Mouse (Mus musculus): Measurements from ENCODE around the gene Pla2g3. TPM values are rescaled to one million over a fixed set of nuclear protein-coding genes. Genes with fewer than 3 reads are reported as not detected.

Gene Pla2g3
- polyA plus RNA-seq, 1 experiment from 2014 or later = 0.05 TPM

DNA sequence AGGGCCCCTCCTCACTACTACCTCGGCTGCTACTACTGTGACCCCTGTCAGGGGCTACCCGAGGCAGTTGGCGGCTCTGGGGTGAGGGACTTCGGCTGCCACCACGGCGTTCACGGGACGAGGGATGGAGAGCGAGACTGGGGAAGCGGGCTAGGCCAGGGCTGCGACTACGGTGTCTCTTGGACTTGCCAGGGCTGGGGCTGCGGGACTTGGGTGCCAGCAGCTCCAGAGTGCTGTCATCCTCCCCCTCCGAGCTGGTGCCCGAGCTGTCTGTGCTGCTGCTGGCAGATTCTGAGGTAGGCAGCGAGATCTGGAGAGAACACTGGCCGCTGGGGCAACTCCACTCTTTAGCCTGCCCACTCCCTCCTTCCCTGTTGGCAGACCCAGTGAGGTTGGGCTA lies 6.8 kb downstream of the Pla2g3 start:
- WGBS (ENCODE audit: insufficient replicate concordance) = 80% methylated on average over 17 of the region's 17 CpGs
- no peak for ATAC-seq (ENCODE audit: low read depth)
- no peak overlapping the region for H3K9ac ChIP-seq

GRCm38 (mm10) chr11:3495496-3495895 lies 7.4 kb downstream of the Pla2g3 start:
- Histone ChIP-seq H3K27ac (no peak overlapping the region), H3K4me2 (no peak overlapping the region), H3K36me3 (no peaks in the 10 kb centered on the region), H3K9ac (no peak overlapping the region), H3K4me3 (replicated peaks) (no peak overlapping the region), H3K27me3 (no peaks in the 10 kb centered on the region), H3K4me1 (replicated peaks) (0 out of 2 replicates have a peak, but pooled peaks cover 7% of the 10 kb centered on the region), H3K9me3 (replicated peaks) (no peaks in the 10 kb centered on the region)
- DNase-seq (no peak), ATAC-seq (ENCODE audit: low read depth) (no peak)
- WGBS (ENCODE audit: insufficient replicate concordance) = 57% methylated on average over 14 of the region's 14 CpGs

More for the DNA sequence above, 6.8 kb downstream of the Pla2g3 start:
- Histone ChIP-seq H3K4me3 (replicated peaks) (no peak overlapping the region), H3K27me3 (no peaks in the 10 kb centered on the region), H3K27ac (no peak overlapping the region), H3K4me1 (replicated peaks) (0 out of 2 replicates have a peak, but pooled peaks cover 7% of the 10 kb centered on the region), H3K9me3 (replicated peaks) (no peaks in the 10 kb centered on the region), H3K4me2 (no peak overlapping the region), H3K36me3 (no peaks in the 10 kb centered on the region)
- DNase-seq = no peak

- Histone ChIP-seq H3K27ac (no peak overlapping the region), H3K4me2 (no peak overlapping the region), H3K4me3 (replicated peaks) (no peak overlapping the region), H3K9ac (no peak overlapping the region), H3K9me3 (replicated peaks) (no peaks in the 10 kb centered on the region), H3K27me3 (no peaks in the 10 kb centered on the region), H3K4me1 (replicated peaks) (0 out of 2 replicates have a peak, but pooled peaks cover 7% of the 10 kb centered on the region), H3K36me3 (no peaks in the 10 kb centered on the region)
- no peak for DNase-seq
- ATAC-seq (ENCODE audit: low read depth) = no peak
- 68% methylated on average over 5 of the region's 5 CpGs for WGBS (ENCODE audit: insufficient replicate concordance)
Observed at GRCm38 (mm10) chr11:3496756-3497155, 8.7 kb downstream of the Pla2g3 start.

DNA sequence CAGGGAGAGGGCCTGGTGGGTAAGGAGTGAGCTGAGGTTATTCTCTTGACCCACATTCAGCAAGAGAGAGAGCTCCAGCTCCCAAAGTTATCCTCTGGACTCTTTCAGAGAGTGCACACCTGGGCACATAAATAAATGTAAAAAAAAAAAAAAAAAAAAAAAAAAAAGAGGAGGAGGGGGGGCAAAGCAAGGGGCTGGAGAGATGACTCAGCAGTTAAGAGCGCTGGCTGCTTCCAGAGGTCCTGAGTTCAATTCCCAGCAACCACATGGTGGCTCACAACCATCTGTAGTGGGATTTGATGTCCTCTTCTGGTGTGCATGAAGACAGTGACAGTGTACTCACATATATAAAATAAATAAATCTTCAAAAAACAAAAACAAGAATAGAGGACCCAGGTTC lies 9.2 kb downstream of the Pla2g3 start:
- no peak for ATAC-seq (ENCODE audit: low read depth)
- 0 out of 2 replicates have a peak, but pooled peaks cover 7% of the 10 kb centered on the region for H3K4me1 ChIP-seq (replicated peaks)
- H3K27me3 ChIP-seq = peaks cover 4% of the 10 kb centered on the region; the same call in 1 of the 2 replicates
- no peak overlapping the region for H3K27ac ChIP-seq
- no peak overlapping the region for H3K9ac ChIP-seq
- H3K4me3 ChIP-seq (replicated peaks) = no peak overlapping the region
- WGBS (ENCODE audit: insufficient replicate concordance) = 71% methylated on average over 1 of the region's 1 CpGs
- H3K9me3 ChIP-seq (replicated peaks) = no peaks in the 10 kb centered on the region
- H3K36me3 ChIP-seq = no peaks in the 10 kb centered on the region
- DNase-seq = no peak
- H3K4me2 ChIP-seq = no peak overlapping the region

- no peak for DNase-seq
- no peak overlapping the region for H3K4me2 ChIP-seq
- WGBS (ENCODE audit: insufficient replicate concordance) = 69% methylated on average over 16 of the region's 17 CpGs
- no peak overlapping the region for H3K9ac ChIP-seq
- H3K36me3 ChIP-seq = no peaks in the 10 kb centered on the region
- no peaks in the 10 kb centered on the region for H3K4me1 ChIP-seq (replicated peaks)
- no peaks in the 10 kb centered on the region for H3K9me3 ChIP-seq (replicated peaks)
- H3K27ac ChIP-seq = no peak overlapping the region
- H3K4me3 ChIP-seq (replicated peaks) = no peak overlapping the region
- no peak for ATAC-seq (ENCODE audit: low read depth)
- peaks cover 7% of the 10 kb centered on the region; the same call in 1 of the 2 replicates for H3K27me3 ChIP-seq
Observed at GRCm38 (mm10) chr11:3502057-3502456, 14.0 kb downstream of the Pla2g3 start.

DNA sequence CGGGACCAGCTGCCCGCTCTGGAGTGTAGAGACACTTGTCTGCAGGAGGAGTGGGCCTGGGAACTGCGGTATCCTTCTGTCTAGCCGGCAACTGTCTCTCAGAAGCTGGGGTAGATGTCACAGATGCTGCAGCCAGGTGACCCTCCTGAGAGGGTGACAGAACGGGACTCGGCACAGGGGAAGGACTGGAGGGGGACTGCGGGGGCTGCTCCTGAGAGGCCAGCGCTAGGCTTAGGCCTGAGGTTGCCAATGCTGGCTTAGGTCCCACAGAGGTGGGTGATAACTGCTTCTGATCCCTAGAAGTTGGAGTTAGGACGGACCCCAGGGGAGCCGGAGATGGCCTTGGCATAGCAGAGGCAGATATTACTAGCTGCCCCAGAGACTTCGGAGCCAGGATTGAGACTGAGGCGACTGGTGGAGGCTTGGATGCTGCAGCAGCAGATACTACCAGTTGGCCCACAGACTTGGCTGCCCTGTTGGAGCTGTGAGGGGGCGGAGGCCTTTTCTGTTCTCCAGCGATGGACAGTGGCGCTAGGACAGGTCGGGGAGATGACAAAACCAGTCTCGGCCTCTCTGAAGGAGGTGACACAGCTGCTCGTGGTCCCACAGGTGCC lies 14.5 kb downstream of the Pla2g3 start:
- Histone ChIP-seq H3K4me1 (replicated peaks) (no peaks in the 10 kb centered on the region), H3K27ac (no peak overlapping the region), H3K9ac (no peak overlapping the region), H3K4me2 (no peak overlapping the region), H3K36me3 (no peaks in the 10 kb centered on the region), H3K4me3 (replicated peaks) (no peak overlapping the region), H3K9me3 (replicated peaks) (no peaks in the 10 kb centered on the region), H3K27me3 (peaks cover 7% of the 10 kb centered on the region; the same call in 1 of the 2 replicates)
- no peak for DNase-seq
- WGBS (ENCODE audit: insufficient replicate concordance) = 63% methylated on average over 18 of the region's 18 CpGs
- ATAC-seq (ENCODE audit: low read depth) = no peak

DNA sequence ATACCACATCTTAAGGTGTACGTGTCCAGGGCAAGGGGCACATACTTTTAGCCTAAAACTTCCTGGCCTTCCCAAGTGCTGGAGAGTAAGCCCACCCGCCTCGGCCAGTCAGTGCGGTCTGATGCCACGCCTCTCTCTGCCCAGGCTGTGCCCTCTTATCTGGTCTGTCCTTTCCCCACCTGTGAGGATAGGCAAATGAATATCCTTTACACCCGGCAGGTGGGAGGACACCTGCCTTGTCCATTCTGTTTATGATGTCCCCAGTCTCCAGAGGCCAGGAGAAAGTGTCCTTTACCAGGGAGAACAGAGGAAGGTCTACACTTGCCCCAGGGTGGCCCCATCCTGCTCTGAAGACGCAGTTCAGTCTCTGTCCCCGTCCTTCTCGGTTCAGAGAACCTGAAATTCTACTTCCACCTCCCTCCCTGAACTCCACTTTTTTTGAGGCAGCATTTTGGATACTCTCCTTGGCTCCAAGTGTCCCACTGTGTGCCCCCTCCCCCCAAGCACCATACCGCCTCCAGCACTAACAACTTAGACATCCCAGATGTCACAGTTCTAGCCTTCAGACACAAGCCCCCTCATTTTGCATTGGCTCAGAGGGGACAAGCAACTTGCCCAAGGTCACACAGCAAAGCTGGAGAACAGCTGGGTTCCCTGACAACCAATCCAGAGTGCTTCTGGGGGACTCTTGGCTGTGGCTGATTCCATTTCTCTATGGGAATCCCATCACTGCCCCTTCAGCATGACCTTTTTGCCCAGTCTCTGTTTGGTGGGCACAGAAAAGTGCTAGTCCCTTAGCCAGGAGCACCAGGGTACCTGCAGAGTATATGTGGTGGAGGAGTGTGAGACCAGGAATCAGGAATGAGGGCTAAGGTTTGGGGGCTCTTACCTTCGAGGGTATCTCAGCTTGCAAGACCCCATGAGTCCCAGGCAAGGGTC lies 15.9 kb downstream of the Pla2g3 start:
- Histone ChIP-seq H3K4me2 (no peak overlapping the region), H3K27me3 (peaks cover 7% of the 10 kb centered on the region; the same call in 1 of the 2 replicates), H3K9ac (no peak overlapping the region), H3K27ac (no peak overlapping the region), H3K36me3 (no peaks in the 10 kb centered on the region), H3K9me3 (replicated peaks) (no peaks in the 10 kb centered on the region), H3K4me1 (replicated peaks) (peaks cover 9% of the 10 kb centered on the region), H3K4me3 (replicated peaks) (no peak overlapping the region)
- ATAC-seq (ENCODE audit: low read depth) (no peak), DNase-seq (no peak)
- WGBS (ENCODE audit: insufficient replicate concordance) = 52% methylated on average over 11 of the region's 11 CpGs

DNA sequence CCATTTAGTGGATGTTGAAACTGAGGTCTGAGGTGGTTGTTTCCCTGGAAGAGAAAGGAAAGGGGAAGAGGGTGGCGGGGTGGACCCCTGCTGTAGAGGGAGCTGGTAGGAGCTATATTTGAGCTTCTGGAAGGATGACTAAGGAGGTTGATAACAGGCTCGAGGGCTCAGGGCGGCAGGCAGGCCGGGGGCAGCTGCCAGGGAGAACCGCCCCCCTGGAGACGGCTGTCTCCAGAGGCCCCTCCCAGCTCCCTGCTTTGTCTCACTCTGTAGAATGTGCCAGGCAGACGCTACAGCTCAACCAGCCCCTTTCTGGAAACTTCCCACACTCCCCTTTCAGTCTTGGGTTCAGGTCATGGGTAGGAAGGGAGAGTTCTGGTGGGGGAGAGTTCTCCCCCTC lies 20.1 kb downstream of the Pla2g3 start:
- Histone ChIP-seq H3K27ac (no peak overlapping the region), H3K9ac (no peak overlapping the region), H3K27me3 (no peaks in the 10 kb centered on the region), H3K36me3 (no peaks in the 10 kb centered on the region), H3K4me3 (replicated peaks) (no peak overlapping the region), H3K9me3 (replicated peaks) (no peaks in the 10 kb centered on the region), H3K4me1 (replicated peaks) (peaks cover 22% of the 10 kb centered on the region), H3K4me2 (no peak overlapping the region)
- no peak for DNase-seq
- WGBS (ENCODE audit: insufficient replicate concordance) = 12% methylated on average over 7 of the region's 7 CpGs
- no peak for ATAC-seq (ENCODE audit: low read depth)

- H3K36me3 ChIP-seq = no peaks in the 10 kb centered on the region
- no peak for DNase-seq
- H3K4me2 ChIP-seq = no peak overlapping the region
- H3K9me3 ChIP-seq (replicated peaks) = no peaks in the 10 kb centered on the region
- WGBS (ENCODE audit: insufficient replicate concordance) = 47% methylated on average over 8 of the region's 8 CpGs
- H3K4me1 ChIP-seq (replicated peaks) = peaks cover 28% of the 10 kb centered on the region
- no peak overlapping the region for H3K27ac ChIP-seq
- no peak overlapping the region for H3K9ac ChIP-seq
- no peak for ATAC-seq (ENCODE audit: low read depth)
- H3K27me3 ChIP-seq = no peaks in the 10 kb centered on the region
- no peak overlapping the region for H3K4me3 ChIP-seq (replicated peaks)
Observed at GRCm38 (mm10) chr11:3509181-3510085, 21.3 kb downstream of the Pla2g3 start.

DNA sequence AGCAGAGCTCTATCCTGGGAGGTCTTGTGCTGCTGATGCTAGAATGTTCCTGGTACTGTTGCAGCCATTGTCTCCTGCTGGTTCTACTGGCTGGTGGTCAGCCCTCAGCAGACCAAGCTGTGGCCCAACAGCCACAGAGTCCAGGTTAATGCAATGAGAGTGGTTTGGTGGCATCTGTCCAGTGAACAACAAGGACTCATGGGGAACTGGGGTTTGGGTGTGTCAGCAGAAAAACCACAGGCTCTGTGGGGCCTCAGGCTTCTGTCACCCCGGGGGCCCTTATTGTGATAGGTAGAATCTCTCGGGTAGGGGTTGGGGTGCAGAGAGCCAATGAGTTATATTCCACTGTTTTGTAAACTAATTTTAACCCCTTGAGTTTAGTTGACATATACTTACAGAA lies 22.2 kb downstream of the Pla2g3 start:
- no peak overlapping the region for H3K27ac ChIP-seq
- no peaks in the 10 kb centered on the region for H3K9me3 ChIP-seq (replicated peaks)
- DNase-seq (no peak), ATAC-seq (ENCODE audit: low read depth) (no peak)
- WGBS (ENCODE audit: insufficient replicate concordance) = 14% methylated on average over 2 of the region's 2 CpGs
- peaks cover 37% of the 10 kb centered on the region for H3K4me1 ChIP-seq (replicated peaks)
- H3K36me3 ChIP-seq = no peaks in the 10 kb centered on the region
- peaks cover 6% of the 10 kb centered on the region for H3K27me3 ChIP-seq
- no peak overlapping the region for H3K4me3 ChIP-seq (replicated peaks)
- no peak overlapping the region for H3K4me2 ChIP-seq
- no peak overlapping the region for H3K9ac ChIP-seq

DNA sequence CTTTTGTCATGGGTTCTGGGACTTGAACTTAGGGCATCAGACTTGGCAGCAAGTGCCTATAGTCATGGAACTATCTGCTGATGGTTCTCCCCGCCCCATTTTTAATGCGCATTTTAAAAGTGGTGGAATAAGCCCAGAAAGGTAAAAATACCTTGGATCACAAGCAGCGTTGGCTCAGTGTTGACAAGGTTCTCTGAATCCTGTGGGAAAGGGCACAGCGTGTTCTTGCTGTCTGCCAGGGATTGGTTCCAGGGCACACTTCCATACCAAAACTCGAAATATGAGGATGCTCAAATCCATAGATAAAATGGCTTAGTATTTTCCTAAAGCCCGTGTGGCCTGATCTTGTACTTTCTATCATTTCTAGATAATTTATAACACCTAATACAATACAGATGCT lies 25.2 kb downstream of the Pla2g3 start:
- ATAC-seq (ENCODE audit: low read depth) (no peak), DNase-seq (no peak)

More for the DNA sequence above, 25.2 kb downstream of the Pla2g3 start:
- Histone ChIP-seq H3K4me1 (replicated peaks) (peaks cover 49% of the 10 kb centered on the region), H3K36me3 (no peaks in the 10 kb centered on the region), H3K27ac (no peak overlapping the region), H3K27me3 (peaks cover 36% of the 10 kb centered on the region), H3K4me3 (replicated peaks) (no peak overlapping the region), H3K9ac (no peak overlapping the region), H3K4me2 (no peak overlapping the region), H3K9me3 (replicated peaks) (no peaks in the 10 kb centered on the region)
- 72% methylated on average over 6 of the region's 6 CpGs for WGBS (ENCODE audit: insufficient replicate concordance)
